In genomic region chr12:119467656-119468055, GRCm38 (mm10) we compare ENCODE assay signal across 34 mouse cellular contexts.
"Had no signal": no experiment of that assay in that cellular context is flagged by ENCODE, and none has a peak within 500 bp of the region (broad histone marks: within the 10 kb centered on the region; RNA-seq: fewer than 3 reads in every experiment).

No protein-coding gene starts in this region.

- DNase-seq: heart, postnatal 10 days; heart, postnatal 14 days; heart, postnatal 36 days; heart, postnatal 4 days; kidney, adult 11 months; kidney, adult 18-20 months; kidney, adult 2 months; kidney, adult 8-10 months; kidney, adult 9 months; kidney, postnatal 10 days; kidney, postnatal 14 days; kidney, postnatal 25 days; kidney, postnatal 36 days; kidney, postnatal 4 days; layer of hippocampus, adult 9-11 months; layer of hippocampus, postnatal 36 days had no signal

- H3K9me3 ChIP-seq: heart, embryonic 12.5 days; heart, embryonic 13.5 days; heart, embryonic 15.5 days; hindbrain, embryonic 10.5 days; hindbrain, embryonic 12.5 days; hindbrain, embryonic 13.5 days; hindbrain, embryonic 15.5 days; intestine, embryonic 15.5 days; kidney, embryonic 15.5 days had no signal

- H3K27ac ChIP-seq: heart, embryonic 13.5 days; heart, embryonic 15.5 days; hindbrain, embryonic 10.5 days; hindbrain, embryonic 12.5 days; hindbrain, embryonic 13.5 days; hindbrain, embryonic 14.5 days; hindbrain, embryonic 15.5 days; hindbrain, postnatal 0 days; intestine, embryonic 15.5 days; kidney, embryonic 15.5 days; kidney, postnatal 0 days; layer of hippocampus, adult 2 months; left cerebral cortex, adult 2 months had no signal

- H3K27me3 ChIP-seq: heart, embryonic 12.5 days; heart, embryonic 13.5 days; heart, embryonic 15.5 days; hindbrain, embryonic 12.5 days; hindbrain, embryonic 13.5 days; hindbrain, embryonic 15.5 days; intestine, embryonic 15.5 days; kidney, embryonic 15.5 days had no signal

- H3K4me2 ChIP-seq: heart, embryonic 12.5 days; heart, embryonic 13.5 days; heart, embryonic 15.5 days; hindbrain, embryonic 12.5 days; hindbrain, embryonic 13.5 days; hindbrain, embryonic 14.5 days; hindbrain, embryonic 15.5 days; intestine, embryonic 15.5 days; kidney, embryonic 15.5 days had no signal

- ATAC-seq: hindbrain, embryonic 16.5 days; hindbrain, postnatal 0 days; inflammation-experienced regulatory T-cells, adult 6 months; intestine, embryonic 15.5 days; intestine, embryonic 16.5 days; intestine, postnatal 0 days had no signal

- H3K9ac ChIP-seq: heart, embryonic 12.5 days; heart, embryonic 13.5 days; heart, embryonic 15.5 days; hindbrain, embryonic 12.5 days; hindbrain, embryonic 13.5 days; hindbrain, embryonic 14.5 days; hindbrain, embryonic 15.5 days; intestine, embryonic 15.5 days; kidney, embryonic 15.5 days had no signal

- H3K4me1 ChIP-seq: heart, embryonic 12.5 days; heart, embryonic 13.5 days; heart, embryonic 15.5 days; hindbrain, embryonic 10.5 days; hindbrain, embryonic 13.5 days; hindbrain, embryonic 15.5 days; intestine, embryonic 15.5 days; kidney, embryonic 15.5 days had no signal

- H3K4me3 ChIP-seq: heart, embryonic 12.5 days; heart, embryonic 13.5 days; heart, embryonic 15.5 days; hindbrain, embryonic 10.5 days; hindbrain, embryonic 12.5 days; hindbrain, embryonic 13.5 days; hindbrain, embryonic 15.5 days; intestine, embryonic 15.5 days; kidney, embryonic 15.5 days; layer of hippocampus, adult 2 months; left cerebral cortex, adult 2 months had no signal

- H3K36me3 ChIP-seq: heart, embryonic 12.5 days; heart, embryonic 13.5 days; heart, embryonic 15.5 days; hindbrain, embryonic 10.5 days; hindbrain, embryonic 12.5 days; hindbrain, embryonic 13.5 days; hindbrain, embryonic 15.5 days; intestine, embryonic 15.5 days; kidney, embryonic 15.5 days had no signal
